Mouse (Mus musculus): ENCODE results near the gene Mroh9. TPM values are rescaled to one million over a fixed set of nuclear protein-coding genes. Genes with fewer than 3 reads are reported as not detected.

Mroh9 gene
- polyA plus RNA-seq, 1 experiment from 2014 or later: not detected

- no peak for ATAC-seq (replicated peaks; ENCODE audit: extremely low read depth, insufficient read depth, low FRiP score)
- H3K4me3 ChIP-seq (ENCODE audit: low read length): no peak overlapping the region
- no peaks in the 10 kb centered on the region for H3K36me3 ChIP-seq (ENCODE audit: control insufficient read depth, insufficient read depth)
- no peak overlapping the region for H3K9ac ChIP-seq (ENCODE audit: low read length)
- no peaks in the 10 kb centered on the region for H3K4me1 ChIP-seq (ENCODE audit: control insufficient read depth, insufficient read depth, low read length)
- H3K9me3 ChIP-seq (replicated peaks; ENCODE audit: control insufficient read depth, low read length): 0 out of 2 replicates have a peak, but pooled peaks cover 3% of the 10 kb centered on the region
- H3K27ac ChIP-seq (ENCODE audit: low read length): no peak overlapping the region
- no peak overlapping the region for H3K4me2 ChIP-seq (ENCODE audit: low read depth, low read length)
- 78% methylated on average over 3 of the region's 3 CpGs for WGBS
- H3K27me3 ChIP-seq (ENCODE audit: control insufficient read depth, insufficient read depth, low read length): no peaks in the 10 kb centered on the region
Observed at GRCm38 (mm10) chr1:162987546-162987945, 97.9 kb downstream of the Mroh9 start.

- H3K9ac ChIP-seq (ENCODE audit: low read length): no peak overlapping the region
- no peak overlapping the region for H3K4me3 ChIP-seq (ENCODE audit: low read length)
- WGBS: 74% methylated on average over 1 of the region's 1 CpGs
- no peak overlapping the region for H3K4me2 ChIP-seq (ENCODE audit: low read depth, low read length)
- H3K27ac ChIP-seq (ENCODE audit: low read length): no peak overlapping the region
- H3K27me3 ChIP-seq (ENCODE audit: control insufficient read depth, insufficient read depth, low read length): no peaks in the 10 kb centered on the region
- H3K9me3 ChIP-seq (replicated peaks; ENCODE audit: control insufficient read depth, low read length): 0 out of 2 replicates have a peak, but pooled peaks cover 3% of the 10 kb centered on the region
- ATAC-seq (replicated peaks; ENCODE audit: extremely low read depth, insufficient read depth, low FRiP score): no peak
- no peaks in the 10 kb centered on the region for H3K36me3 ChIP-seq (ENCODE audit: control insufficient read depth, insufficient read depth)
- no peaks in the 10 kb centered on the region for H3K4me1 ChIP-seq (ENCODE audit: control insufficient read depth, insufficient read depth, low read length)
Observed at GRCm38 (mm10) chr1:162986777-162987176, 98.7 kb downstream of the Mroh9 start.

- H3K4me2 ChIP-seq (ENCODE audit: low read depth, low read length): no peak overlapping the region
- H3K4me3 ChIP-seq (ENCODE audit: low read length): no peak overlapping the region
- H3K27me3 ChIP-seq (ENCODE audit: control insufficient read depth, insufficient read depth, low read length): no peaks in the 10 kb centered on the region
- WGBS: 66% methylated on average over 2 of the region's 2 CpGs
- no peak overlapping the region for H3K27ac ChIP-seq (ENCODE audit: low read length)
- H3K9ac ChIP-seq (ENCODE audit: low read length): no peak overlapping the region
- H3K4me1 ChIP-seq (ENCODE audit: control insufficient read depth, insufficient read depth, low read length): no peaks in the 10 kb centered on the region
- H3K9me3 ChIP-seq (replicated peaks; ENCODE audit: control insufficient read depth, low read length): 0 out of 2 replicates have a peak, but pooled peaks cover 1% of the 10 kb centered on the region
- no peak for ATAC-seq (replicated peaks; ENCODE audit: extremely low read depth, insufficient read depth, low FRiP score)
- H3K36me3 ChIP-seq (ENCODE audit: control insufficient read depth, insufficient read depth): no peaks in the 10 kb centered on the region
Observed at GRCm38 (mm10) chr1:162986121-162986748, 99.2 kb downstream of the Mroh9 start.

- ATAC-seq (replicated peaks; ENCODE audit: extremely low read depth, insufficient read depth, low FRiP score): no peak
- H3K4me3 ChIP-seq (ENCODE audit: low read length): no peak within 1 kb of the TSS
- H3K27me3 ChIP-seq (ENCODE audit: control insufficient read depth, insufficient read depth, low read length): no peaks in the 10 kb centered on the region
- H3K36me3 ChIP-seq (ENCODE audit: control insufficient read depth, insufficient read depth): no peaks in the 10 kb centered on the region
- H3K27ac ChIP-seq (ENCODE audit: low read length): no peak within 1 kb of the TSS
- no peaks in the 10 kb centered on the region for H3K4me1 ChIP-seq (ENCODE audit: control insufficient read depth, insufficient read depth, low read length)
- H3K9me3 ChIP-seq (replicated peaks; ENCODE audit: control insufficient read depth, low read length): no peaks in the 10 kb centered on the region
- 69% methylated on average over 1 of the region's 1 CpGs for WGBS
- no peak within 1 kb of the TSS for H3K9ac ChIP-seq (ENCODE audit: low read length)
- H3K4me2 ChIP-seq (ENCODE audit: low read depth, low read length): no peak within 1 kb of the TSS
Observed at GRCm38 (mm10) chr1:162984428-162984827, 101.0 kb downstream of the Mroh9 start, which contains the start of gene Fmo3. Gene Fmo3, minus strand, starts transcription at chr1:162984528.

Other genes with a start within 250 kb of the Mroh9 start
- 12.1 and 12.4 TPM in 2 replicates for gene Fmo1, start 219.1 kb downstream of the Mroh9 start, polyA plus RNA-seq (2015; fragmentation: Nextera tagmentation; extraction: Ambion mirVana)
- 6.4 and 9.9 TPM in 2 replicates for gene Fmo2, start 186.9 kb downstream of the Mroh9 start, polyA plus RNA-seq (2015; fragmentation: Nextera tagmentation; extraction: Ambion mirVana)
- gene Fmo6, start 148.2 kb downstream of the Mroh9 start, polyA plus RNA-seq (2015; fragmentation: Nextera tagmentation; extraction: Ambion mirVana): 0.07 TPM in 1 of 2 replicates, not detected in the other
- 0.11 TPM in 1 of 2 replicates, not detected in the other for gene Fmo3, start 101.1 kb downstream of the Mroh9 start, polyA plus RNA-seq (2015; fragmentation: Nextera tagmentation; extraction: Ambion mirVana)
- 9.3 and 11.1 TPM in 2 replicates for gene Prrx1, start 228.0 kb upstream of the Mroh9 start, polyA plus RNA-seq (2015; fragmentation: Nextera tagmentation; extraction: Ambion mirVana)